Mouse (Mus musculus): ENCODE measurements around the gene Slc2a1. TPM values are rescaled to one million over a fixed set of nuclear protein-coding genes. Genes with fewer than 3 reads are reported as not detected.

The Slc2a1 gene
- total RNA-seq, 1 experiment from 2014 or later: 30.1 TPM

DNA sequence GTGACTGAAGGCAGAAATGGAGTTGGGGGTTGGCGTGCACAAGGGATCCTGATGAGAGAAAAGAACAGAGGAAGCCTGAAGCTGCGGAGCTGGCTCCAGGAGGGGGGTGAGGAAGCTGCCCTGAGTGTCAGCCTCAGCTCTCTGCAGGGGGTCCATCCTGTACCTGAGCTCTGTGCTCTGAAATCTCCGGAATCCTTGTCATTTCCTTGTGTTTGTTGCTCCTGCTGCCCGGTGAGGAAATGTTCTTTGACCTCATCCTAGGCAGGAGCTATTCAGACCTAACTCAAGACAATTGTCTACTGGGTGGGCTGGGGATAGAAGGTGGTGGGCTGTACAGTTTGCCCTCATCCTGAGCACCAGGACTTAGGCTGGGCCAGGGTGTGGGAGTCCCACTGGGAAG lies 13.5 kb upstream of the Slc2a1 start:
- ATAC-seq (replicated peaks; ENCODE audit: insufficient number of reproducible peaks, low FRiP score, low TSS enrichment, poor library complexity, severe bottlenecking): no peak

GRCm38 (mm10) chr4:119096401-119096800 lies 12.1 kb upstream of the Slc2a1 start:
- no peak for ATAC-seq (replicated peaks; ENCODE audit: insufficient number of reproducible peaks, low FRiP score, low TSS enrichment, poor library complexity, severe bottlenecking)

- ATAC-seq (replicated peaks; ENCODE audit: insufficient number of reproducible peaks, low FRiP score, low TSS enrichment, poor library complexity, severe bottlenecking): no peak
Measured at GRCm38 (mm10) chr4:119097421-119097820, 11.1 kb upstream of the Slc2a1 start.

- no peak for ATAC-seq (replicated peaks; ENCODE audit: insufficient number of reproducible peaks, low FRiP score, low TSS enrichment, poor library complexity, severe bottlenecking)
Measured at GRCm38 (mm10) chr4:119098216-119099210, 10.0 kb upstream of the Slc2a1 start.

- no peak for ATAC-seq (replicated peaks; ENCODE audit: insufficient number of reproducible peaks, low FRiP score, low TSS enrichment, poor library complexity, severe bottlenecking)
Measured at GRCm38 (mm10) chr4:119101392-119101791, 7.1 kb upstream of the Slc2a1 start.

GRCm38 (mm10) chr4:119102350-119103126 lies 6.0 kb upstream of the Slc2a1 start:
- ATAC-seq (replicated peaks; ENCODE audit: insufficient number of reproducible peaks, low FRiP score, low TSS enrichment, poor library complexity, severe bottlenecking): no peak

DNA sequence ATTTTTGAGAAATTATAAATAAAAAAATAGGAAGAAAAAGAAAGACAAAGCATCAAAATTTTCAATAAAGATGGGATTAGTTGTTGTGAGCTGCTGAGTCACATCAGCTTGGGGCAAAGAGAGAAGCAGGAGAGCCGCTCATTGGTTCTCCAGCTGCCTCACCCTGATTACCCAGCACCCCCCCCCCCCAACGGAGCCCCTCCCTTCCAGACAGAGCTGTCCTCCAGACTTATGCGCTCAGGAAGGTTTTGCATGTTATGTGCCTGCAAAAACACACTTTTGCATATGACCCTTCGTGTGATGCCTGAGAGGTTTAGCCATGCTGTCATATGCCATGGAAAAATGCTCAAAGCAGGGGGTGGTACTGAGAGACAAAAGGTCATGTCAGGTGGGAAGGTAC lies 3.7 kb upstream of the Slc2a1 start:
- no peak for ATAC-seq (replicated peaks; ENCODE audit: insufficient number of reproducible peaks, low FRiP score, low TSS enrichment, poor library complexity, severe bottlenecking)

DNA sequence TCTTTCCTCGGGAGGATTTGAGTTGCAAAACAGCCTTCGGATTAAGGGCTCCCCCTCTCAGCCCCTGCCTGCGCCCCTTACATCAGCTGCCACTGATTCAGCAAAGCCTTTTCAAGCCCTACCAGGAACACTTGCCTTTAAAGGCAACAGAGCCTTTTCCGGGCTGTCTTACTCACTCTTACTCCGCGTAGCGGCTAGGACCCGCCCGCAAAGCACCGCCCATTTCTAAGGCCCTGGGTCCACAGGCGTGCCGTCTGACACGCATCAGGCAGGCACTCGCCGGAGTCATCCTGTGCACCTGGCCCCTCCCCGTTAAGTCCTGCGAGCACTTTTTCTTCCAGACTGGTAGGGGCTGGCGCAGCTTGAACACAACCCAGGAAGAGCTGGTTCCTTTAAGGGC lies 2.8 kb upstream of the Slc2a1 start:
- ATAC-seq (replicated peaks; ENCODE audit: insufficient number of reproducible peaks, low FRiP score, low TSS enrichment, poor library complexity, severe bottlenecking): peak; percentile 48

DNA sequence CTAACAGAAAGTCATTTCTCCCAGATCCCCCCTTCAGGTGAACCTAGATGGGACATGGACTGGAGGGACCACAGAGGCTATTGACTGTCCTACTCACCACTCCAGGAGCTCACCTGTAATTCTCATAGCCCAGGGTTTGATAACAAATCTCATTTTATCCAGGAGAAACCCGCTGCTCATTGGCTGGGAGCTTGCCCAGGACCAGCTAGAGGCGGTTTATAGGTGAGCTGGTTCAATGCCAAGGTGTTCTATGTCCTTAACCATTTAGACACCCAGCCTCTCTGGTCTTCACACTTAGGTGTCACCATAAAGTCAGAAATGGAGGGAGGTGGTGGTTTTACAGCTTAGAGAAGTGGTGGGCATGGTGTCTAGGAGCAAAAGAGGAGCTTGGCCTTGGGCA lies 644 bp upstream of the Slc2a1 start:
- ATAC-seq (replicated peaks; ENCODE audit: insufficient number of reproducible peaks, low FRiP score, low TSS enrichment, poor library complexity, severe bottlenecking): no peak

DNA sequence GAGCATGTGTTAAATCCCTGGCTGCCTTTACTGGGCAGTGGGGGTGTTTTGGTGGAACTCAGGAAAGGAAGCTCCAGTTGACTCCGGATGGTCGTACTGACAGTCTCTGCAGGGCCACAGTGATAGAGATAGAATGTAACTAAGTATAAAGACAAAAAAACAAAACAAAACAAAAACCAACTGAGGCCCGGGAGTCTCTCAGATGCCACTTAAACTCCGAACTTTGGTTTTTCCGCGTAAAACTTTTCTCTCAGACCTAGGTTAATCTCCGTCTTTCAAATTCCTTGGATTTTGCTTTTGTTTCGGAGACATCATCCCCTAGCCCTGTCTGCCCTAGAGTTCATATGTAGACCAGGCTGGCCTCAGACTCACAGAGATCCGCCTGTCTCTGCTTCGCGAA lies 1.1 kb downstream of the Slc2a1 start:
- no peak for ATAC-seq (replicated peaks; ENCODE audit: insufficient number of reproducible peaks, low FRiP score, low TSS enrichment, poor library complexity, severe bottlenecking)

- no peak for ATAC-seq (replicated peaks; ENCODE audit: insufficient number of reproducible peaks, low FRiP score, low TSS enrichment, poor library complexity, severe bottlenecking)
Measured at GRCm38 (mm10) chr4:119110512-119110911, 2.0 kb downstream of the Slc2a1 start.

GRCm38 (mm10) chr4:119111410-119111809 lies 2.9 kb downstream of the Slc2a1 start:
- ATAC-seq (replicated peaks; ENCODE audit: insufficient number of reproducible peaks, low FRiP score, low TSS enrichment, poor library complexity, severe bottlenecking): no peak

DNA sequence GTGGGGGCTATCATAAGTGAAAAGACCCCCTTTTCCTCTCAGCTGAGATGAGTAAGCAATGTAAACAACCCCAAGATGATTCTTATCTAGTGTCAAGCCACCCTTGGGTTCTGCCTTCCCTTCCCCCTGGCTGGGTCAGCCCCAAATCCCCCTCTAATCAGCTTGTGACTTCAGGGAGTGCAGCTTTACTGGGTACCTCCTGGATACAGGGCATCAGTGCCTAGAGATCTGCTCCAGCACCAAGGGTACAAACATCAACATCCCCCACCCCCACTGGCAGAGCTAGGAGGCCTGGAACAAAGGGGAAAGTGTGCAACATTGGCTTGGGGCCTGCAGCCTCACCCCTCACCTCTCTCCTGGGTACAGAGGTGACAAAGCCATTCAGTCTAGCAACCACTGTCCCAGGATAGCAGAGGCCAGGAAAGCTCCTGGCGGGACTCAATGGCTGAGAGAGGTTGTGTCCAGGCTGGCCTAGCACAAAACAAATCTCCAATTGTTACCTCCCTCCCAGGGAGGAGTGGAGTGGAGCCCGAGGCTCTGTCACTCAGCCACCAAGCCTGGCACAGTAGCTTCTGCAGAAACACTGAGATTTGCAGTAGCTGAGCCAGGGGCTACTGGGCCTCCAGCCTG lies 3.9 kb downstream of the Slc2a1 start:
- no peak for ATAC-seq (replicated peaks; ENCODE audit: insufficient number of reproducible peaks, low FRiP score, low TSS enrichment, poor library complexity, severe bottlenecking)

GRCm38 (mm10) chr4:119115611-119116070 lies 7.1 kb downstream of the Slc2a1 start:
- ATAC-seq (replicated peaks; ENCODE audit: insufficient number of reproducible peaks, low FRiP score, low TSS enrichment, poor library complexity, severe bottlenecking): no peak

GRCm38 (mm10) chr4:119116336-119116735 lies 7.8 kb downstream of the Slc2a1 start:
- ATAC-seq (replicated peaks; ENCODE audit: insufficient number of reproducible peaks, low FRiP score, low TSS enrichment, poor library complexity, severe bottlenecking): no peak

DNA sequence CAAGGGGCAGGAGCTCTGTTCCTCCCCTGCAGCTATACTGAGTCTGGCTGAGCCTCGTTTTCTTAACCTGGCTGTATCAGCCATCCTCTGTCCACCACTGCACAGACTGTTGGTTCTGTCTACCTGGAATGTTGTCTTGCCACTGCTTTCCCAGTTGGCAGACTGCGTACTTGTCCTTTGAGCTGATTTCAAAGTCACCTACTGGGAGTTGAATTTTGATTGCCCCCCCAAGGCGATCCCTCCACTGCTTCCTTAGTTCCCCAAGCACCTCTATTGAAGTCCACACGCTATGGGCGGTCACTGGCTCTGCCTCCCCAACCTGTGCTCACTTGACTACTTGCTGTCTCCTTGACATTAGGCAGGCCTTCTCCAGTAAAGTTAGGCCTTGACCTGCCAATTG lies 9.1 kb downstream of the Slc2a1 start:
- ATAC-seq (replicated peaks; ENCODE audit: insufficient number of reproducible peaks, low FRiP score, low TSS enrichment, poor library complexity, severe bottlenecking): no peak

DNA sequence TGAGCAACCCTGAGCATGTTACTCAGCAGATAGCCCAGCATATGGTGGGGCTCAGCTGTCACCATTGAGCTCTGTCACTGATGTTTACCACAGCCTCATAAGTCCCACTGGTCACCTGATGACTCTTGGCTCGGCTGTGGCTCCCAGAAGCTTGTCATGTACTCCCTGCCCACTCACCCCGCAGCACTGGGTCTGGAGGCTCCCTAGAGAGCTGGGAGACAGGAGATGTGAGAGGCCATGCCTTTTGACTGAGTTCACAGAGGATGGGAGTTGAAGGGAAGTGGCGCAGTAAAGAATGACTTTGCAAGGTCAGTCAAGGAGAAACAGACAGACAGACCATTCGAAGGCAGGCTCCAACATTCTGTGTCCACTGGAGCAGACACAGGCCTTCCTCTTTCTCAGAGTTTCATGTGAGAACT lies 10.2 kb downstream of the Slc2a1 start:
- ATAC-seq (replicated peaks; ENCODE audit: insufficient number of reproducible peaks, low FRiP score, low TSS enrichment, poor library complexity, severe bottlenecking): 0 out of 2 replicates have a peak, but pooled peaks have one; percentile 44

DNA sequence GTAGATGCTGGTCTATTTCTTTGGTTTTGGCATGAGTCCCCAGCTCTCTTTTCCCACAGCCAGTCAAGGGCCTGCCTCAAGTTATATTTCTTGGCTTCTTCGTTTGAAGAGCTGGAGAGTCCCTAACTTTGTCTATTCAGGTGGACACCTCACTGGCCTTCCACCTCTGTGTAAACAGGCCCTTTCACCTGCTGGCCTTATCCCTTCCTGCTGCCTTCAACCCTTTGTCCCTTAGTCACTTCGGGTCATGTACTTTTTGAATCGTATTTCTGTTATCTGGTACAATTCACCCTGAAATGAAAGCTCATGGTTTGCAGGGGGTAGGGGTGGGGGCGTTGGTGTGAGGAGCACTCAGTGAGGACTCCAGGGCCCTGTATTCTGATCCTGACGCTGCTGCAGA lies 10.8 kb downstream of the Slc2a1 start:
- no peak for ATAC-seq (replicated peaks; ENCODE audit: insufficient number of reproducible peaks, low FRiP score, low TSS enrichment, poor library complexity, severe bottlenecking)

- no peak for ATAC-seq (replicated peaks; ENCODE audit: insufficient number of reproducible peaks, low FRiP score, low TSS enrichment, poor library complexity, severe bottlenecking)
Measured at GRCm38 (mm10) chr4:119120095-119120494, 11.6 kb downstream of the Slc2a1 start.
